Mouse (Mus musculus) heart, embryonic 14.5 days (tissue): Measurements from ENCODE around the gene Shld1. TPM values are rescaled to one million over a fixed set of nuclear protein-coding genes. Genes with fewer than 3 reads are reported as not detected.

Experiments used
- ATAC-seq: fragments of 200-750 bp; cut with Nextera tagmentation; 2 replicates; pipeline ENCODE4 v1.8.0; 2017; ENCODE audit warnings: low read depth, moderate TSS enrichment; ENCODE audit not compliant: insufficient number of reproducible peaks, insufficient read depth, low FRiP score
- H3K27ac ChIP-seq, 2 experiments: fragments of 200-500 bp in 1 of 2; fragments of 300-500 bp in 1 of 2; sonication (generic) in 1 of 2; replicated peaks in 1 of 2; 2 replicates each; pipeline ENCODE4 v1.5.1; 2012 to 2014; ENCODE audit warnings: low read depth in 2 of 2, low read length in 2 of 2, control low read depth in 1 of 2, mild to moderate bottlenecking in 1 of 2, mixed read lengths in 1 of 2; ENCODE audit not compliant: control insufficient read depth in 1 of 2, insufficient read depth in 1 of 2
- H3K27me3 ChIP-seq: fragments of 300-500 bp; sonication (generic); 2 replicates; pipeline ENCODE4 v1.6.1; 2014; ENCODE audit warnings: mild to moderate bottlenecking, low read length, control low read depth; ENCODE audit not compliant: control insufficient read depth, insufficient read depth
- H3K36me3 ChIP-seq: fragments of 300-500 bp; sonication (generic); 2 replicates; pipeline ENCODE4 v1.6.1; 2014; ENCODE audit warnings: mild to moderate bottlenecking, control low read depth, low read length, mixed read lengths; ENCODE audit not compliant: control insufficient read depth, insufficient read depth
- H3K4me1 ChIP-seq, 2 experiments: fragments of 200-500 bp in 1 of 2; fragments of 300-500 bp in 1 of 2; sonication (generic) in 1 of 2; 2 replicates each; pipeline ENCODE4 v1.6.1; 2012 to 2014; ENCODE audit warnings: low read length in 2 of 2, control low read depth in 1 of 2, mixed read lengths in 1 of 2; ENCODE audit not compliant: control insufficient read depth in 2 of 2, insufficient read depth in 2 of 2
- H3K4me2 ChIP-seq: fragments of 300-500 bp; sonication (generic); 2 replicates; pipeline ENCODE4 v1.6.1; 2014; ENCODE audit warnings: mild to moderate bottlenecking, low read length
- H3K4me3 ChIP-seq, 2 experiments: fragments of 200-500 bp in 1 of 2; fragments of 300-500 bp in 1 of 2; sonication (generic) in 1 of 2; 2 replicates each; pipeline ENCODE4 v1.5.1; 2012 to 2014; ENCODE audit warnings: low read length in 2 of 2, mild to moderate bottlenecking in 2 of 2, control low read depth in 1 of 2, low read depth in 1 of 2, moderate library complexity in 1 of 2; ENCODE audit not compliant: control insufficient read depth in 1 of 2, insufficient read depth in 1 of 2
- H3K9ac ChIP-seq: fragments of 300-500 bp; sonication (generic); 2 replicates; pipeline ENCODE4 v1.6.1; 2014; ENCODE audit warnings: mild to moderate bottlenecking, low read length
- H3K9me3 ChIP-seq: fragments of 300-500 bp; sonication (generic); 2 replicates; pipeline ENCODE4 v1.6.1; 2016; ENCODE audit warnings: low read length, control low read depth; ENCODE audit not compliant: control insufficient read depth
- WGBS: fragments of 180-500 bp; shearing (Covaris S2); extraction: QIAGEN DNeasy Blood & Tissue Kit; methylation state at CpG from one replicate; pipeline ENCODE4 v1.1.7; 2014; 5-methylcytosine and 5-hydroxymethylcytosine counted together
- polyA plus RNA-seq: library from polyadenylated mRNA; unstranded; fragments of >200 nt; fragmentation: Nextera tagmentation; extraction: Ambion mirVana; gene quantifications from 2 replicates; pipeline ENCODE4 v1.2.1, GENCODE M21; 2014

Shld1 gene
- polyA plus RNA-seq, 1 experiment from 2014 or later: 13.3 TPM

GRCm38 (mm10) chr2:132700921-132701320, 14.2 kb downstream of the Shld1 start:
- no peak for ATAC-seq
- 93% methylated on average over 4 of the region's 4 CpGs for WGBS
- H3K36me3 ChIP-seq: peaks cover 4% of the 10 kb centered on the region; the same call in 1 of the 2 replicates
- H3K27me3 ChIP-seq: no peaks in the 10 kb centered on the region
- H3K27ac ChIP-seq: no peak overlapping the region
- no peak overlapping the region for H3K9ac ChIP-seq
- H3K4me2 ChIP-seq: no peak overlapping the region
- no peak overlapping the region for H3K4me3 ChIP-seq
- H3K9me3 ChIP-seq: no peaks in the 10 kb centered on the region
- peaks cover 3 to 6% of the 10 kb centered on the region in 2 experiments; a peak in 1 of 4 replicates for H3K4me1 ChIP-seq

GRCm38 (mm10) chr2:132701451-132701886, 14.7 kb downstream of the Shld1 start:
- WGBS: 21% methylated on average over 7 of the region's 7 CpGs
- no peak overlapping the region for H3K4me3 ChIP-seq
- no peak for ATAC-seq
- H3K27ac ChIP-seq: no peak overlapping the region
- peaks cover 3 to 5% of the 10 kb centered on the region in 2 experiments; a peak in 1 of 4 replicates for H3K4me1 ChIP-seq
- H3K27me3 ChIP-seq: no peaks in the 10 kb centered on the region
- H3K4me2 ChIP-seq: no peak overlapping the region
- H3K36me3 ChIP-seq: peaks cover 4% of the 10 kb centered on the region; the same call in 1 of the 2 replicates
- H3K9ac ChIP-seq: no peak overlapping the region
- no peaks in the 10 kb centered on the region for H3K9me3 ChIP-seq

- H3K9ac ChIP-seq: no peak overlapping the region
- H3K4me1 ChIP-seq: no peaks in the 10 kb centered on the region
- no peak overlapping the region for H3K4me3 ChIP-seq
- H3K4me2 ChIP-seq: no peak overlapping the region
- WGBS: 76% methylated on average over 10 of the region's 10 CpGs
- no peak overlapping the region for H3K27ac ChIP-seq
- peaks cover 4% of the 10 kb centered on the region; the same call in 1 of the 2 replicates for H3K36me3 ChIP-seq
- ATAC-seq: no peak
- no peaks in the 10 kb centered on the region for H3K27me3 ChIP-seq
- H3K9me3 ChIP-seq: no peaks in the 10 kb centered on the region
These were observed 18.7 kb downstream of the Shld1 start for GRCm38 (mm10) chr2:132705251-132705992.

GRCm38 (mm10) chr2:132706309-132706708, 19.6 kb downstream of the Shld1 start:
- Histone ChIP-seq H3K4me2 (no peak overlapping the region), H3K27ac (no peak overlapping the region), H3K4me1 (no peaks in the 10 kb centered on the region), H3K36me3 (peaks cover 4% of the 10 kb centered on the region; the same call in 1 of the 2 replicates), H3K9me3 (no peaks in the 10 kb centered on the region), H3K9ac (no peak overlapping the region), H3K27me3 (no peaks in the 10 kb centered on the region), H3K4me3 (no peak overlapping the region)
- no peak for ATAC-seq
- 90% methylated on average over 3 of the region's 3 CpGs for WGBS

- Histone ChIP-seq H3K4me1 (peaks cover 2 to 9% of the 10 kb centered on the region in 2 experiments; a peak in 3 of 4 replicates), H3K9me3 (no peaks in the 10 kb centered on the region), H3K27me3 (no peaks in the 10 kb centered on the region), H3K4me3 (no peak overlapping the region), H3K27ac (no peak overlapping the region), H3K9ac (no peak overlapping the region), H3K36me3 (no peaks in the 10 kb centered on the region), H3K4me2 (no peak overlapping the region)
- WGBS: 85% methylated on average over 2 of the region's 2 CpGs
- ATAC-seq: no peak
These were observed 23.8 kb downstream of the Shld1 start for GRCm38 (mm10) chr2:132710488-132710887.

GRCm38 (mm10) chr2:132712061-132712460, 25.3 kb downstream of the Shld1 start:
- ATAC-seq: no peak
- Histone ChIP-seq H3K9ac (no peak overlapping the region), H3K36me3 (no peaks in the 10 kb centered on the region), H3K4me2 (no peak overlapping the region), H3K27ac (no peak overlapping the region), H3K27me3 (no peaks in the 10 kb centered on the region), H3K4me1 (peaks cover 8 to 15% of the 10 kb centered on the region in 2 experiments), H3K4me3 (no peak overlapping the region), H3K9me3 (no peaks in the 10 kb centered on the region)
- WGBS: 77% methylated on average over 8 of the region's 8 CpGs

GRCm38 (mm10) chr2:132714522-132714921, 27.8 kb downstream of the Shld1 start:
- no peaks in the 10 kb centered on the region for H3K9me3 ChIP-seq
- H3K9ac ChIP-seq: no peak overlapping the region
- H3K4me3 ChIP-seq: no peak overlapping the region
- H3K27me3 ChIP-seq: no peaks in the 10 kb centered on the region
- H3K27ac ChIP-seq: no peak overlapping the region
- H3K36me3 ChIP-seq: no peaks in the 10 kb centered on the region
- peaks cover 8 to 15% of the 10 kb centered on the region in 2 experiments for H3K4me1 ChIP-seq
- H3K4me2 ChIP-seq: no peak overlapping the region
- WGBS: 78% methylated on average over 7 of the region's 7 CpGs
- ATAC-seq: no peak
